Mouse (Mus musculus): ENCODE measurements around the gene Krt18.

GRCm38 (mm10) chr15:102016096-102016495 lies 11.9 kb upstream of the Krt18 start:
- no peak for TF ChIP-seq CTCF (IDR thresholded peaks at IDR 0.05; ENCODE audit: borderline replicate concordance, insufficient read depth, low read depth, low read length)
- no peak for TF ChIP-seq POLR2A (IDR thresholded peaks at IDR 0.05; ENCODE audit: borderline replicate concordance, insufficient read depth, low read length)

Measured in cerebellum, adult 2 months (tissue).